Mouse (Mus musculus) liver, adult 2 months (tissue): ENCODE data around the gene Fdxacb1.

Experiments
- CTCF ChIP-seq: fragments of 200-500 bp; IDR thresholded peaks from 2 replicates; pipeline ENCODE4 v1.5.1; 2011; ENCODE audit warnings: low read depth, low read length, control low read depth
- POLR2A ChIP-seq: fragments of 200-500 bp; IDR thresholded peaks from 2 replicates; pipeline ENCODE4 v1.6.1; 2011; ENCODE audit warnings: low read length, control low read depth; ENCODE audit not compliant: insufficient read depth; ENCODE audit errors: extremely low read depth

DNA sequence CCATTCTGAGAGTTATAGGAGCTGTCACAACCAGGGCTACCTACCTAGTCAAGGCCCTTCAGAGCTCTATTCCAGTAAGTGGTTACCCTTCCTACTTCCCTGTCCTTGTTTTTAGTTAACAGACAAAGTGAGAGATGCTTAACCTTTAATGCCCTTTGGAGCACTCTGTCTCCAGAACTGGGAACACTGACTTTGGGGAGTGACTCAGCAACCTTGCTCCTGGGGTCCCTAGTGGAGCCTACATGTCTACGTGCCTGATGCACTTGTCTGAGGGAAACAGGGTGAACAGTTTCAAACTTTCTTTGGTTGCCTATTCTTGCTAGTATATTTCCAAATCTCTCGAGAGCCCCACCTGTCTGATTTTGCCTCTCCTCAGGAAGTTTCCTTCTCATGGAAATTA lies 25.3 kb upstream of the Fdxacb1 start:
- no peak for TF ChIP-seq CTCF
- no peak for TF ChIP-seq POLR2A
